Mouse (Mus musculus) cerebellum, adult 2 months (tissue): Measurements from ENCODE around the gene Clps. TPM values are rescaled to one million over a fixed set of nuclear protein-coding genes. Genes with fewer than 3 reads are reported as not detected.

Experiments used
- DNase-seq, 2 experiments: peaks; one replicate each; pipeline ENCODE4 v3.0.0; 2021
- H3K27ac ChIP-seq: fragments of 200-500 bp; 2 replicates; pipeline ENCODE4 v1.5.1; 2012; ENCODE audit warnings: low read length, control low read depth, inconsistent platforms; ENCODE audit not compliant: insufficient read depth
- H3K27me3 ChIP-seq: fragments of 200-500 bp; 2 replicates; pipeline ENCODE4 v1.6.1; 2012; ENCODE audit warnings: inconsistent platforms, mild to moderate bottlenecking, low read length, moderate library complexity; ENCODE audit not compliant: control insufficient read depth, insufficient read depth
- H3K4me1 ChIP-seq: fragments of 200-500 bp; 2 replicates; pipeline ENCODE4 v1.6.1; 2011; ENCODE audit warnings: low read length; ENCODE audit not compliant: control insufficient read depth, insufficient read depth
- H3K4me3 ChIP-seq: fragments of 200-500 bp; replicated peaks from 2 replicates; pipeline ENCODE3; 2011; ENCODE audit warnings: mild to moderate bottlenecking, low read depth, low read length, control low read depth; ENCODE audit not compliant: insufficient read depth
- CTCF ChIP-seq: fragments of 200-500 bp; IDR thresholded peaks from 2 replicates; pipeline ENCODE4 v1.5.1; 2011; ENCODE audit warnings: low read depth, mild to moderate bottlenecking, control low read depth, low read length, moderate library complexity, borderline replicate concordance; ENCODE audit not compliant: insufficient read depth
- POLR2A ChIP-seq: fragments of 200-500 bp; IDR thresholded peaks from 2 replicates; pipeline ENCODE4 v1.6.1; 2011; ENCODE audit warnings: low read length, control low read depth, borderline replicate concordance; ENCODE audit not compliant: insufficient read depth
- WGBS: fragments of 180-500 bp; shearing (Covaris S2); methylation state at CpG from one replicate; pipeline ENCODE4 v1.1.7; 2018; 5-methylcytosine and 5-hydroxymethylcytosine counted together
- polyA plus RNA-seq: library from polyadenylated mRNA; depleted of rRNA; stranded (reverse); fragments of >200 nt; gene quantifications from 2 replicates; pipeline ENCODE4 v1.2.3, GENCODE M21; 2012; rRNA removed

Clps gene
- polyA plus RNA-seq: 0.28 TPM in 1 of 2 replicates, not detected in the other

GRCm38 (mm10) chr17:28560598-28560997 is at the start of gene Clps:
TSS of gene Clps (minus strand) at chr17:28560766.
- no peaks in the 10 kb centered on the region for H3K27me3 ChIP-seq
- 83% methylated on average over 4 of the region's 4 CpGs for WGBS
- no peak within 1 kb of the TSS for H3K4me3 ChIP-seq
- H3K27ac ChIP-seq: no peak within 1 kb of the TSS
- H3K4me1 ChIP-seq: no peaks in the 10 kb centered on the region
- DNase-seq: no peak
- TF ChIP-seq POLR2A (no peak), CTCF (no peak)

- Histone ChIP-seq H3K4me3 (no peak overlapping the region), H3K27me3 (no peaks in the 10 kb centered on the region), H3K4me1 (no peaks in the 10 kb centered on the region), H3K27ac (no peak overlapping the region)
- TF ChIP-seq CTCF: no peak
- TF ChIP-seq POLR2A: no peak
- DNase-seq: no peak
- WGBS: 73% methylated on average over 3 of the region's 3 CpGs
Observed at GRCm38 (mm10) chr17:28609543-28609942, 49.0 kb upstream of the Clps start.

DNA sequence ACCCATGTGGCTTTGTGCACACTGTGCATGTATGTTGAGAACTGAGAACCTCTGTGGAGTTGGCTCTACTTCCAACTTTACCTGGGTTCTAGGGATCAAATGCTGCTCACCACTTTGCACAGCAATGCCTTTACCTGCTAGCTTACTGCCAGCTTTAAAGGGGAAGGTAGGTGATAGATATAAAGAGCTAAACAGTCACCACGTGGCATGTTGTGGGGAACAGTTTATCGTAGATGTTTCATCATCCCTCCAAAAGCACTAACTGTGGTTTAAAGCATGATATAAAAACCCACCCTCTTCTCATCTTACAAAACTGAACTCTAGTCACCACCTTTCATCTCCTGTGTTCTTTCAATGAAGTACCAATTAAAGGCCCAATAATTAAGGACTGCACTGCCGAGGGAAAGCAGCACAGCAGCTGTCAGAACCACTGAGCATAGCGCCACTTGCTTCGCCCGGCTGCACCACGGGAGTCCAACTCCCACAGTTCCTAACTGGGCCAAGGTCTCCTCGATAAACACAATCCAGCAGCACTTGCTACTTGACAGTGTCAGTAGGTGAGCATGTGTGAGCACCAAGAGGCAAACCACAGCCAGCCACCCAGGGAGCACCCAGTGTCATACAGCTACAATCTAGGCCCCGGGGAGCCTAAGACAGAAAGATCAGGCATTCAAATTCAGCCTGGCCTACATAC is 41.1 kb upstream of the Clps start:
- DNase-seq: no peak
- WGBS: 58% methylated on average over 9 of the region's 9 CpGs
- H3K4me1 ChIP-seq: no peaks in the 10 kb centered on the region
- no peak overlapping the region for H3K27ac ChIP-seq
- no peaks in the 10 kb centered on the region for H3K27me3 ChIP-seq
- TF ChIP-seq POLR2A (no peak), CTCF (no peak)
- no peak overlapping the region for H3K4me3 ChIP-seq

DNA sequence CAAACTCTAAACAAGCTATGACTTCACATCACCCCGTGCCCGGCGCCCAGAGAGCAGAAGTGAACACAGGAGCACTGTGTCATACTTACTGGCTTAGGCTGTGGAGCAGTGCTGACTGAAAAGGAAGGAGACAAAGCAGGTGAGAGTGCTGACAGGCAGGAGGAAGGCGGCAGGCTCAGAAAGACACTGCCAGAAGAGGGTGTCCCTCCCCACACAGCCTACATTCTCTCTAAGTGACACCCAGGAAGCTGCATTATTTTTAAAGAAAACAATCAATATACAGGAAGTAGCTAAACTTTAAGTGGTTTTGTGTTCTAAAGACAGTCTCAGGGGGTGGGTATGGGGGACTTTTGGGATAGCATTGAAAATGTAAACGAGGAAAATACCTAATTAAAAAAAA is 40.2 kb upstream of the Clps start:
- DNase-seq: no peak
- no peak for TF ChIP-seq CTCF
- TF ChIP-seq POLR2A: no peak
- Histone ChIP-seq H3K27ac (no peak overlapping the region), H3K4me1 (no peaks in the 10 kb centered on the region), H3K27me3 (no peaks in the 10 kb centered on the region), H3K4me3 (no peak overlapping the region)
- 86% methylated on average over 5 of the region's 5 CpGs for WGBS

DNA sequence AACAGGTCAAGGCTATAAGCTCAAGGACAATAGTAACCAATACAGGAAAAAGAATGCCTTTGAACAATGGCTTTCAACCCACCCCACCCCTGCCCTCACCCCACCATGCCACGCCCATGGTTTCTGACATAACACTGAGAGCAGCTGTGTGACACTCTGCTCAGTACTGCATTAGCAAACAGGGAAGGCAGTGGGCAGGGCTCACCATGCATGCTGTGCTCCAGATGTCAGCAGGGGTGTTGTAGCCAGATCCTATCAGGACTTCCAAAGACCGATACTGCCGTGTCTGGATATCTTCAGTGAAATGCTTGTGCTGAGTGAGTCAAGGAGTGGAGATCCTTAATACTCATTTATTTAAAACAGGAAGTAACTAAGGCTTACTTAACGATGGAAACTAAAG is 33.4 kb upstream of the Clps start:
- DNase-seq: no peak
- no peak overlapping the region for H3K27ac ChIP-seq
- no peak overlapping the region for H3K4me3 ChIP-seq
- WGBS: 61% methylated on average over 4 of the region's 4 CpGs
- no peaks in the 10 kb centered on the region for H3K27me3 ChIP-seq
- H3K4me1 ChIP-seq: no peaks in the 10 kb centered on the region
- TF ChIP-seq CTCF: no peak
- TF ChIP-seq POLR2A: no peak

GRCm38 (mm10) chr17:28592998-28593397 is 32.4 kb upstream of the Clps start:
- Histone ChIP-seq H3K4me3 (no peak overlapping the region), H3K27ac (no peak overlapping the region), H3K4me1 (no peaks in the 10 kb centered on the region), H3K27me3 (no peaks in the 10 kb centered on the region)
- 6% methylated on average over 4 of the region's 4 CpGs for WGBS
- peak; percentile 63 to 71 for DNase-seq
- TF ChIP-seq POLR2A (no peak), CTCF (peak; percentile 79)

- Histone ChIP-seq H3K4me1 (no peaks in the 10 kb centered on the region), H3K27ac (no peak overlapping the region), H3K27me3 (no peaks in the 10 kb centered on the region), H3K4me3 (no peak overlapping the region)
- TF ChIP-seq POLR2A (no peak), CTCF (no peak)
- WGBS: 86% methylated on average over 5 of the region's 5 CpGs
- DNase-seq: no peak
Observed at GRCm38 (mm10) chr17:28591476-28591875, 30.9 kb upstream of the Clps start.

GRCm38 (mm10) chr17:28590596-28590995 is 30.0 kb upstream of the Clps start:
- DNase-seq: no peak
- WGBS: 89% methylated on average over 3 of the region's 3 CpGs
- TF ChIP-seq POLR2A (no peak), CTCF (no peak)
- no peaks in the 10 kb centered on the region for H3K27me3 ChIP-seq
- H3K4me3 ChIP-seq: no peak overlapping the region
- no peaks in the 10 kb centered on the region for H3K4me1 ChIP-seq
- H3K27ac ChIP-seq: no peak overlapping the region
